In the genomic region with DNA sequence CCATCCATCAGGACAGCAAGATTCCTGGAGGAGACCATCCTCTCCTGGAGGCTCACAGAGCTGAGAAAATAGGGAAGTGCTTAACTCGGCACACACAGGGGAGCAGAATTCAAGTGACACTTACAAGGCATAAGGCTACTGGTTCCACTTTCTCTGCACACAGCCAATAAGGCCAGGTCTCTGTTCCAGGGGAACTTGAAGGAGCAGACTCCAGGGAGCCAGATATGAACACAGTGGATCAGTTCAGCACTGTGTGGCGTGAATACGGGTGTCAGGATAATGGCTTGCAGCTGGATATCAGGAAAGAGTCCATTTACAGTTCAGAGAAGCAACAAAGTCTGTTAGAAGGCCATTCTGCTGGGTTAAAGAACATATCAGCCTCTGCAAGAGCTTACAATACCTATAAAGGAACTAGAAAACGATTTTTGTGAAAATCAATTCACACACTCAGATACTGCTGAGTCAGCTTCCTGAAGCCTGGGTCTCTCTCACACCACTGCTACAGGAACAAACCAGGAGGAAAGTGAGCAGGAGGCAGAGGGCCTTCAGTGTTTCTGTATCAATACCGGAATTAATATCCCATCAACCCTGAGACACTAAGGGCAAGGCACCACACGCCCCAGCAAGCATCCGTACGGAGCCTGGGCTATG, we compare ENCODE assay signal across 15 mouse cellular contexts.
DNase-seq lines count a peak whose midpoint lies in the region; ATAC-seq and TF ChIP-seq lines count a peak whose summit lies in the region.
"Had no signal": no experiment of that assay in that cellular context is flagged by ENCODE, and none has a peak within 500 bp of the region (broad histone marks: within the 10 kb centered on the region; RNA-seq: fewer than 3 reads in every experiment).

No protein-coding gene starts in this region.

- H3K4me3 ChIP-seq in layer of hippocampus, adult 2 months, result no peak overlapping the region
- H3K4me3 ChIP-seq in heart, embryonic 16.5 days (ENCODE audit: low read length), result no peak overlapping the region
- H3K4me3 ChIP-seq: hindbrain, embryonic 13.5 days; liver, embryonic 15.5 days had no signal

- no peaks in the 10 kb centered on the region for H3K27me3 ChIP-seq in heart, embryonic 16.5 days (ENCODE audit: control insufficient read depth, insufficient read depth, low read length)
- H3K27me3 ChIP-seq: hindbrain, embryonic 13.5 days; liver, embryonic 15.5 days had no signal

- ATAC-seq in heart, embryonic 16.5 days (replicated peaks; ENCODE audit: extremely low read depth, insufficient read depth, low FRiP score), result peak; percentile 55

- no peak overlapping the region for H3K9ac ChIP-seq in heart, embryonic 16.5 days (ENCODE audit: low read length)
- H3K9ac ChIP-seq: hindbrain, embryonic 13.5 days; liver, embryonic 15.5 days had no signal

- no peak for TF ChIP-seq CTCF in layer of hippocampus, adult 2 months (conservative IDR thresholded peaks at IDR 0.05)
- TF ChIP-seq CTCF in brain, embryonic 14.5 days (IDR thresholded peaks at IDR 0.05; ENCODE audit: borderline replicate concordance, extremely low read depth, insufficient read depth, insufficient read length), result no peak

- H3K9me3 ChIP-seq in heart, embryonic 16.5 days (replicated peaks; ENCODE audit: control insufficient read depth, low read length), result 0 out of 2 replicates have a peak, but pooled peaks cover 4% of the 10 kb centered on the region
- H3K9me3 ChIP-seq: hindbrain, embryonic 13.5 days; liver, embryonic 15.5 days had no signal

- no peaks in the 10 kb centered on the region for H3K4me1 ChIP-seq in heart, embryonic 16.5 days (ENCODE audit: control insufficient read depth, insufficient read depth, low read length)
- H3K4me1 ChIP-seq: liver, embryonic 15.5 days had no signal

- no peak for TF ChIP-seq POLR2A in brain, embryonic 14.5 days (IDR thresholded peaks at IDR 0.05; ENCODE audit: borderline replicate concordance, extremely low read depth, insufficient read depth, insufficient read length, poor library complexity, severe bottlenecking)

- peak overlapping the region; percentile 19; the same call in 1 of the 2 replicates for H3K4me2 ChIP-seq in heart, embryonic 16.5 days (ENCODE audit: low read depth, low read length)
- H3K4me2 ChIP-seq: hindbrain, embryonic 13.5 days; liver, embryonic 15.5 days; midbrain, embryonic 11.5 days had no signal

- no peaks in the 10 kb centered on the region for H3K36me3 ChIP-seq in heart, embryonic 16.5 days (ENCODE audit: control insufficient read depth, insufficient read depth)
- H3K36me3 ChIP-seq: liver, embryonic 15.5 days had no signal

- peak overlapping the region; percentile 50 for H3K27ac ChIP-seq in layer of hippocampus, adult 2 months
- peak overlapping the region; percentile 23; the same call in 1 of the 2 replicates for H3K27ac ChIP-seq in heart, embryonic 16.5 days (ENCODE audit: low read length)
- H3K27ac ChIP-seq: hindbrain, embryonic 13.5 days; liver, embryonic 15.5 days had no signal

- 57% methylated on average over 8 of the region's 8 CpGs for WGBS in heart, embryonic 16.5 days

- DNase-seq in embryo, embryonic 11 days, result peak; percentile 24
- no peak for DNase-seq in embryo, embryonic 10 days (ENCODE audit: low spot score)
- DNase-seq in layer of hippocampus, adult 2 months (ENCODE audit: low spot score in 2 of 2), result no peak
- no peak for DNase-seq in layer of hippocampus, adult 9-10 months (ENCODE audit: low spot score)
- DNase-seq in brain, embryonic 14.5 days (ENCODE audit: low read depth), result peak; percentile 7
- no peak for DNase-seq in spleen, postnatal 10 days (ENCODE audit: low spot score in 2 of 2)
- DNase-seq in MN1 (ENCODE audit: low spot score), result no peak
- DNase-seq: adrenal gland, postnatal 25 days; gastrocnemius, postnatal 10 days; kidney, adult 18-20 months; left cerebral cortex, postnatal 4 days had no signal

Comparison
In these comparisons a context has a peak if more than half of its experiments do, and no peak if none do; other contexts are left out.
1. DNase-seq: peak in embryo, embryonic 11 days (single experiment) and brain, embryonic 14.5 days (single experiment); none in embryo, embryonic 10 days (single experiment), layer of hippocampus, adult 2 months (0 of 2), layer of hippocampus, adult 9-10 months (single experiment), spleen, postnatal 10 days (0 of 2) and MN1 (single experiment).